Mouse (Mus musculus) gastrocnemius, postnatal 36 days (tissue): ENCODE results near the gene Ctcfl. TPM values are rescaled to one million over a fixed set of nuclear protein-coding genes. Genes with fewer than 3 reads are reported as not detected.
A peak's percentile ranks its signal among the peaks of the same experiment; 100 is the strongest.

Experiments
- DNase-seq, 2 experiments: peaks; one replicate each; pipeline ENCODE4 v3.0.0; 2022
- intact Hi-C: fragments of 180-260 bp; cut with DNase I; formaldehyde crosslinking; loops from one replicate; pipeline ENCODE4 v1.15.1; 2025
- long read RNA-seq, 2 experiments: library from polyadenylated mRNA; stranded (forward); transcript quantifications; one replicate each; pipeline ENCODE4 v2.0.0; 2021
- total RNA-seq, 2 experiments: library from RNA; stranded (reverse); gene quantifications; 2 replicates each; pipeline ENCODE4 v1.2.3; 2021

The Ctcfl gene
- under 1 TPM in 1 of 2 experiments, not detected in 1; 0.15 TPM for total RNA-seq
- long read RNA-seq, experiment 1, partial matches to known transcripts: 0 of 1 reads
- long read RNA-seq, experiment 1, other reads (novel, unspliced or antisense): 1 of 1 reads
- long read RNA-seq, experiment 2: 0 reads

GRCm38 (mm10) chr2:173119023-173119944 is at the start of gene Ctcfl:
Gene Ctcfl (minus strand): TSS chr2:173119525.
- intact Hi-C loops: no loop called here

GRCm38 (mm10) chr2:173168411-173168851 is 49.1 kb upstream of the Ctcfl start:
- DNase-seq: no peak
- intact Hi-C loops: no loop called here

More at GRCm38 (mm10) chr2:173119023-173119944, at the start of gene Ctcfl:
- DNase-seq: no peak

GRCm38 (mm10) chr2:173165357-173165756 is 46.0 kb upstream of the Ctcfl start:
- no peak for DNase-seq
- intact Hi-C loops: no loop called here

DNA sequence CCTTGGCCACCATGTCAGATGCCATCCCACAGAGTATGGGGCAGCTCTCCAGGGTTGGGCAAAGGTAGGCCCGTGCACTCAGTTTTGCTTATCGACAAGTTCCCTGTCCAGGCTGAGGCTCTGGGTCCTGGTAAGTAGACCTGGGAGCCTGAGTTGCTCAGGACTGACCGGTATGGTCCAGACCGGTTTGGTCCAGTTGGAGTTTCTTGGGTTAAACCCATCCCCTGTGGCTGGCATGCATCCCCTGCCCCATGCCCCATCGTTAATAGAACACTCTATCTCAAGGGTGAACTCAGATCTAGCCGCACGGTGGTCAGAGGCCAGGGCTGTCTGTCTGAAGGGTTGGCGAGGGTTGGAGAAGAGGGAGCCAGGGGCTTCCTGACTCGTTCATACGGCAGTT is 45.6 kb upstream of the Ctcfl start:
- DNase-seq: no peak
- intact Hi-C loops: no loop called here

DNA sequence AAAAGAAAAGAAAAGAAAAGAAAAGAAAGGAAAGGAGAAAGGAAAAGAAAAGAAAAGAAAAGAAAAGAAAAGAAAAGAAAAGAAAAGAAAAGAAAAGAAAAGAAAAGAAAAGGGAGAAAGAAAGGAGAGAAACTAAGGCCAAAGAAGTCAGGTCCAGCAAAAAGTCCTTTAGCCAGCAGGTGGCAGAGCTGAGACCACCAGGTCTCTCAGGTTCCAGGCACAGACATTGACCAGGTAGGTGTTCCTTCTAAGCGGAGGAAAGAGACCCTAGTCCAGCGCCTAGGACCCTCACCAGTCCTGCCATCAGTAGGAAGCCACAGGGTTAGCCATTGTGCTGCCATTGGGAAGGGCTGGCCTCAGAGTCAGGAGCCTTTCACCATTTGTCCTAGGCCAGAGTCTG is 45.0 kb upstream of the Ctcfl start:
- intact Hi-C loops: no loop called here
- no peak for DNase-seq

- no peak for DNase-seq
- intact Hi-C loops: no loop called here
Observed at GRCm38 (mm10) chr2:173163380-173163779, 44.1 kb upstream of the Ctcfl start.

DNA sequence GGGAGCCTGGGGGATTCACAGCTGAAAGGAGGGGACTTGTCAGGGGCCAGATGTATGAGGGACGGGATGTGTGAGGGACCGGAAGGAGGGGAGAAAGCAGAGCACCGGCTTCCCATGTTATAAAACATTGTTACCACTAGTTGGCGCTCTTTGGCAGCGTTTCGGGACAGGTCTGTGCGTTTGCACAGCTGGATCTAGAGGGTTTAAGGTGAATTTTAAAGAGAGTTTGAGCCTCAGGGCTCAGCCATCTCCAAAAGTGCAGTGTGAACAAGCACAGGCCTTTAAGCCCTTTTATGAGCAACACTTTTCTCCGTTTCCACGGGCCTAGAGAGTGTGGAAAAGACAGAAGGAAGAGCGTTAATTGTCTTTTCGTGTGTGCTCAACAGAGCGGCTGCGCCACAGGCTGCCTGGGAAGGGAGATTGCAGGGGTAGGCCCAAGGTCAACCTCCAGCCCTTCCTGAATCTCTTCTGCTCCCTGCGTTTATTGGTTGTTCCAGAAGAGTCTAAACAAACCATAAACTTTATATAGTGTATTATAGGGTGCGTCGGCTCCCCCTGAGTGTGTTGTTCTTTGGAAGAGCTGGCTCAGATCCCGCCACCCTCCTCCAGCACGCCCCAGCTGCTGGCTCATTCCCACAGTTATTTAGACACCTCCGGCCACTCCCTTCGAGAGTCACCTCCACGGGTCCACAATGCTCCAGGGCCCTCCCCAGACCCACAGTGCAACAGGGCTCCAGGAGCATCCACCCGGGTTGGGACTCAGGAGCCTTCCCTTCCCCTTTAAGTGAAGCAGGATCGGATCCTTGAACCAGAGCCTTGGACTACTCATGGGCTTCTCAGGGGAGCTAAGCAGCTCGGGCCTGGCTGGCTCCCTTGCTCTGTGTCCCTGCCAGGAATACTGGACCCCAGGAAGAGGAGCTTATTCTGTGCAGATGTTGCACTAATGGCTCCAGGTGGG is 40.3 kb upstream of the Ctcfl start:
- DNase-seq: peak; percentile 39 to 54
- intact Hi-C loops: no loop called here

- no peak for DNase-seq
- intact Hi-C loops: no loop called here
Observed at GRCm38 (mm10) chr2:173158390-173159055, 39.2 kb upstream of the Ctcfl start.

DNA sequence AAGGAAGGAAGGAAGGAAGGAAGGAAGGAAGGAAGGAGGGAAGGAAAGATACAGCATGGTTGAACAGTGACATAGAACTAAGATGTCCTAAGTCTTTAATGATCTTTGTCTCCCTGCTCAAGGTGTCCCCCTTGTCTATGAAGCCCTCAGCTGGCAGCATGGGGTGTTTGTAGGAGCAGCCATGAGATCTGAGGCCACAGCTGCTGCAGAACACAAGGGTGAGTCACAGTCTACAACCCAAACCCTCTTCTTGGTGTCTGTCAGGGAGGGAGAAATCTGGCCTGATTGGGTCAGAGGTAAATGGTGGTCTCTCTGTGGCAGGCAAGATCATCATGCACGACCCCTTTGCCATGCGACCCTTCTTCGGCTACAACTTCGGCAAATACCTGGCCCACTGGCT is 38.5 kb upstream of the Ctcfl start:
- intact Hi-C loops: no loop called here

GRCm38 (mm10) chr2:173157376-173157775 is 38.1 kb upstream of the Ctcfl start:
- intact Hi-C loops: no loop called here
- DNase-seq: no peak

More for the DNA sequence above, 38.5 kb upstream of the Ctcfl start:
- DNase-seq: no peak

- intact Hi-C loops: no loop called here
- no peak for DNase-seq
Observed at GRCm38 (mm10) chr2:173156923-173157322, 37.6 kb upstream of the Ctcfl start.

DNA sequence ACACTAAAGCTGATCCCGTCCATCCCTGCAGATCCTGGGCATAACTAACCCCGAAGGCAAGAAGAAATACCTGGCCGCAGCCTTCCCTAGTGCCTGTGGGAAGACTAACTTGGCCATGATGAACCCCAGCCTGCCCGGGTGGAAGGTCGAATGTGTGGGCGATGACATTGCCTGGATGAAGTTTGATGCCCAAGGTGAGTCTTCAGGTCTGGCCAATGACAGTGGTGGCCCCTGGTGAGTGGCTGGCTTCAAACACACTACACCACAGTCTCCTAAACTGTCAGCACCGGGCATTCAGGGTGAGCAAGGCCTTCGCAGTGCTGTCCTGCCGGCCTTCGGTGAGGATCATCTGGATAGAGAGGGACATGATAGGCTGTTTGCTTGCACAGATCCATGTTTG is 36.6 kb upstream of the Ctcfl start:
- DNase-seq: no peak
- intact Hi-C loops: no loop called here

GRCm38 (mm10) chr2:173154962-173155361 is 35.6 kb upstream of the Ctcfl start:
- DNase-seq: no peak
- intact Hi-C loops: no loop called here

DNA sequence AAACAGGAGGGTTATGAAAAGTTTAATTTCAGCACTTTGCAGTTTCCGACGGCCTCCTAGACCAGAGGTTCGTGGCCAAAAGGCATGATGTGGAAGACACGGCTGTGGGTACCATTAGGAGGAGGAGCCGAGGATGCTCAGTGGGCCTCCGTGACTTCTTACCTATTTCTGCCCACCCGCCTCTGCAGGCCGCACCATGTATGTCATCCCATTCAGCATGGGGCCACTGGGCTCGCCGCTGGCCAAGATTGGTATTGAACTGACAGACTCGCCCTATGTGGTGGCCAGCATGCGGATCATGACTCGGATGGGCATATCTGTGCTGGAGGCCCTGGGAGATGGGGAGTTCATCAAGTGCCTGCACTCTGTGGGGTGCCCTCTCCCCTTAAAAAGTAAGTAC is 35.2 kb upstream of the Ctcfl start:
- intact Hi-C loops: no loop called here
- no peak for DNase-seq

GRCm38 (mm10) chr2:173153266-173153665 is 33.9 kb upstream of the Ctcfl start:
- intact Hi-C loops: no loop called here
- no peak for DNase-seq

DNA sequence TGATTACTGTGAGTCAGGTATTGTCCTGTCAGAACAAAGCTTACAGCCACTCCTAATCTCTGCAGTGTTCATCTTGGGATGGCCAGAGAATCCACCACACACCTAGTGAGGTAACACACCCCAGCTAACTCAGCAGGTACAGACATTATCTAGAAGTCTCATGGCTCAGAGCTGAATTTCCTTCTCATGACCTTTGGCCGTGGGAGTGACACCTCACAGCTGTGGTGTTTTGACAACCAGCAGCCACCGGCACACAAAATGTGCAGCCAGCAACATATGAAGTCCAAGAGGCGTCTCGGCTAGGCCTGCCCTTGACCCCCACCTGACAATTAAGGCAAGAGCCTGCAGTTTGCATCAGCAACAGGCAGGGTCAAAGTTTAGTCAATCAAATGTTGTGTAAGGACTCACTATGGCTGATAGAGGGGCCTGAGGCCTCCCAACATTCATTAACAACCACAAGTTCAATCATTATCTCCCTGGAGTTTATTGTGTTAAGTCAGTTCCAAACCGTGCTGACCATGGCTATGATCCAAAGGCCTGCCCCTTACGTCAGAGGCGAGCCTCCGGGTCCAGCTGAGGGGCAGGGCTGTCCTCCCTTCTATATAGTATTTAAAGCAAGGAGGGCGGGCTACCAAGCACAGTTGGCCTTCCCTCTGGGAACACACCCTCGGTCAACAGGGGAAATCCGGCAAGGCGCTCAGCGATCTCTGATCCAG is 33.3 kb upstream of the Ctcfl start, which contains the start of gene Pck1:
Gene Pck1 (plus strand): TSS at position 613 of the 716 bp plus-strand sequence.
- intact Hi-C loops: no loop called here
- no peak for DNase-seq

GRCm38 (mm10) chr2:173151784-173152284 is 32.5 kb upstream of the Ctcfl start:
- DNase-seq: no peak
- intact Hi-C loops: no loop called here

- DNase-seq: no peak
- intact Hi-C loops: no loop called here
Observed at GRCm38 (mm10) chr2:173151352-173151751, 32.0 kb upstream of the Ctcfl start.

DNA sequence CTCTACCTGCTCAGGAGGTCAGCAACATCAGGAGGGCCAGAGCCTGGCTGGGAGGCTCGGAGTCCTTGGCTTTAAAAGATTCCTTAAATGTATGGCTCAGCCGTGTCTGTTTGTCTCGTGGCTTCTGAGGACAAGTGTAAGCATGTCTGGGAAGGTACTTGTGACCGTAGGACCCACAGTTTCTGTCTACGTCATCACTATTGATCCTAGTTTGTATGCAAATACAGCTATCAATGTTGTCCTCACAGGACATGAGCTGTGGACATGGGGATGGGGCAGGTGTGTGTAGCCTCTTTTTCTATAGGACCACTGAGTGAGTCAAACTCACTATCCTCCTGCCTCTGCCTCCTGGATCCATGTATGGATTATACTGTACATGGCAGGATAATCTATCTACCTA is 28.7 kb upstream of the Ctcfl start:
- intact Hi-C loops: no loop called here
- no peak for DNase-seq
